ENCODE assay signal across 9 mouse cellular contexts in genomic region chr10:52106164-52106757, GRCm38 (mm10).
DNase-seq lines count a peak whose midpoint lies in the region; ATAC-seq and TF ChIP-seq lines count a peak whose summit lies in the region.
"Had no signal": no experiment of that assay in that cellular context is flagged by ENCODE, and none has a peak within 500 bp of the region (broad histone marks: within the 10 kb centered on the region; RNA-seq: fewer than 3 reads in every experiment).

No protein-coding gene starts in this region.

- WGBS in kidney, adult 2 months, result 36% methylated on average over 4 of the region's 4 CpGs
- WGBS in kidney, embryonic 16.5 days, result 43% methylated on average over 4 of the region's 4 CpGs
- 38% methylated on average over 4 of the region's 4 CpGs for WGBS in hindbrain, postnatal 0 days

- H3K27ac ChIP-seq in kidney, adult 2 months (ENCODE audit: insufficient read depth, low read depth, low read length), result no peak overlapping the region
- no peak overlapping the region for H3K27ac ChIP-seq in kidney, embryonic 16.5 days (ENCODE audit: low read length)
- no peak overlapping the region for H3K27ac ChIP-seq in ES-E14 (ENCODE audit: insufficient read depth, low read depth, low read length, poor library complexity, severe bottlenecking)
- no peak overlapping the region for H3K27ac ChIP-seq in hindbrain, postnatal 0 days
- H3K27ac ChIP-seq: limb, embryonic 13.5 days had no signal

- H3K9me3 ChIP-seq in kidney, embryonic 16.5 days (ENCODE audit: low read length), result no peaks in the 10 kb centered on the region
- H3K9me3 ChIP-seq in ES-E14 (ENCODE audit: control insufficient read depth, insufficient read depth, low read depth, low read length), result no peaks in the 10 kb centered on the region
- no peaks in the 10 kb centered on the region for H3K9me3 ChIP-seq in hindbrain, postnatal 0 days (ENCODE audit: low read length)
- H3K9me3 ChIP-seq: limb, embryonic 13.5 days had no signal

- H3K4me3 ChIP-seq in kidney, adult 2 months (ENCODE audit: insufficient read depth, low read depth, low read length), result no peak overlapping the region
- no peak overlapping the region for H3K4me3 ChIP-seq in kidney, embryonic 16.5 days (ENCODE audit: low read length)
- H3K4me3 ChIP-seq in ES-E14 (ENCODE audit: insufficient read depth in 1 of 2, low read depth in 1 of 2, low read length in 2 of 2, poor library complexity in 1 of 2, severe bottlenecking in 1 of 2), result no peak overlapping the region
- H3K4me3 ChIP-seq in hindbrain, postnatal 0 days (ENCODE audit: low read length), result no peak overlapping the region
- H3K4me3 ChIP-seq: limb, embryonic 13.5 days had no signal

- no peaks in the 10 kb centered on the region; the same call in 1 of the 2 replicates for H3K27me3 ChIP-seq in kidney, adult 2 months (replicated peaks; ENCODE audit: control insufficient read depth, insufficient read depth, low read length)
- no peaks in the 10 kb centered on the region for H3K27me3 ChIP-seq in kidney, embryonic 16.5 days (ENCODE audit: insufficient read depth, low read length)
- no peaks in the 10 kb centered on the region for H3K27me3 ChIP-seq in hindbrain, postnatal 0 days (ENCODE audit: insufficient read depth, low read length)
- H3K27me3 ChIP-seq: limb, embryonic 13.5 days had no signal

- no peaks in the 10 kb centered on the region for H3K36me3 ChIP-seq in kidney, adult 2 months (ENCODE audit: control insufficient read depth, insufficient read depth, low read length)
- no peaks in the 10 kb centered on the region for H3K36me3 ChIP-seq in kidney, embryonic 16.5 days (ENCODE audit: insufficient read depth, low read length)
- no peaks in the 10 kb centered on the region for H3K36me3 ChIP-seq in ES-E14 (ENCODE audit: control insufficient read depth, insufficient read depth, low read length, poor library complexity, severe bottlenecking)
- no peaks in the 10 kb centered on the region for H3K36me3 ChIP-seq in hindbrain, postnatal 0 days (ENCODE audit: insufficient read depth, low read length)
- H3K36me3 ChIP-seq: limb, embryonic 13.5 days had no signal

- no peak for TF ChIP-seq POLR2A in kidney, adult 2 months (IDR thresholded peaks at IDR 0.05; ENCODE audit: low read depth, low read length)

- ATAC-seq in kidney, embryonic 16.5 days (ENCODE audit: low FRiP score, low TSS enrichment), result no peak; the same call in 1 of the 2 replicates
- peak; percentile 79 for ATAC-seq in hindbrain, postnatal 0 days

- H3K4me1 ChIP-seq in kidney, adult 2 months (ENCODE audit: control insufficient read depth, insufficient read depth, low read length), result no peaks in the 10 kb centered on the region
- H3K4me1 ChIP-seq in kidney, embryonic 16.5 days (ENCODE audit: insufficient read depth, low read length), result no peaks in the 10 kb centered on the region
- no peaks in the 10 kb centered on the region for H3K4me1 ChIP-seq in ES-E14 (ENCODE audit: control insufficient read depth in 2 of 2, insufficient read depth in 2 of 2, low read length in 2 of 2, poor library complexity in 1 of 2)
- no peaks in the 10 kb centered on the region for H3K4me1 ChIP-seq in hindbrain, postnatal 0 days (ENCODE audit: insufficient read depth, low read length)
- H3K4me1 ChIP-seq: limb, embryonic 13.5 days had no signal

- in situ Hi-C loops in ES-E14 (cut with MboI; ENCODE audit: low sequenced_read_pairs in 2 of 2, unreplicated experiment in 2 of 2), result no loop called here

- TF ChIP-seq CTCF in kidney, adult 2 months (conservative IDR thresholded peaks at IDR 0.05; ENCODE audit: insufficient read depth, insufficient read length, low read depth, low read length), result peak; percentile 61
- peak; percentile 83 for TF ChIP-seq CTCF in hindbrain, postnatal 0 days (IDR thresholded peaks at IDR 0.05; ENCODE audit: low read depth)

- H3K4me2 ChIP-seq in kidney, embryonic 16.5 days (replicated peaks; ENCODE audit: low read depth, low read length), result no peak overlapping the region
- no peak overlapping the region for H3K4me2 ChIP-seq in hindbrain, postnatal 0 days (ENCODE audit: low read depth, low read length)
- H3K4me2 ChIP-seq: limb, embryonic 13.5 days had no signal

- DNase-seq in kidney, adult 2 months, result peak; percentile 36
- DNase-seq in ES-E14 (ENCODE audit: low read depth, low spot score), result peak; percentile 22
- peak; percentile 56 to 72 for DNase-seq in cerebellum, postnatal 10 days
- peak; percentile 81 for DNase-seq in hindbrain, postnatal 0 days (ENCODE audit: low spot score)
- DNase-seq in lung, postnatal 25 days (ENCODE audit: low spot score), result peak; percentile 13
- peak; percentile 21 for DNase-seq in yolk sac, embryonic 10.5 days (ENCODE audit: low spot score)
- no peak for DNase-seq in ovary, postnatal 36 days (ENCODE audit: low spot score)

- H3K9ac ChIP-seq in kidney, embryonic 16.5 days (replicated peaks; ENCODE audit: low read length), result no peak overlapping the region
- no peak overlapping the region for H3K9ac ChIP-seq in ES-E14 (ENCODE audit: insufficient read depth, low read depth, low read length, poor library complexity, severe bottlenecking)
- H3K9ac ChIP-seq in hindbrain, postnatal 0 days (replicated peaks; ENCODE audit: low read length), result no peak overlapping the region
- H3K9ac ChIP-seq: limb, embryonic 13.5 days had no signal

TF ChIP-seq in ES-E14, 5 proteins besides CTCF, POLR2A, EP300 and RAD21:
- TF ChIP-seq ZNF384 (IDR thresholded peaks at IDR 0.05; ENCODE audit: low read depth, low read length) (no peak), MAFK (IDR thresholded peaks at IDR 0.05; ENCODE audit: insufficient read depth, low read depth, low read length) (no peak), ZC3H11A (IDR thresholded peaks at IDR 0.05; ENCODE audit: borderline replicate concordance, low read depth, low read length) (peak; percentile 58; the same call in 1 of the 2 replicates), CHD2 (IDR thresholded peaks at IDR 0.05; ENCODE audit: low read depth, low read length) (no peak), HCFC1 (IDR thresholded peaks at IDR 0.05; ENCODE audit: borderline replicate concordance, insufficient read depth, low read length) (no peak)
